Mouse (Mus musculus): ENCODE data around the gene Mapk13. TPM values are rescaled to one million over a fixed set of nuclear protein-coding genes. Genes with fewer than 3 reads are reported as not detected.
A peak's percentile ranks its signal among the peaks of the same experiment; 100 is the strongest.

Mapk13 gene
- total and polyA plus RNA-seq, 3 experiments, result 0.04 to 1.4 TPM; not detected in 1

DNA sequence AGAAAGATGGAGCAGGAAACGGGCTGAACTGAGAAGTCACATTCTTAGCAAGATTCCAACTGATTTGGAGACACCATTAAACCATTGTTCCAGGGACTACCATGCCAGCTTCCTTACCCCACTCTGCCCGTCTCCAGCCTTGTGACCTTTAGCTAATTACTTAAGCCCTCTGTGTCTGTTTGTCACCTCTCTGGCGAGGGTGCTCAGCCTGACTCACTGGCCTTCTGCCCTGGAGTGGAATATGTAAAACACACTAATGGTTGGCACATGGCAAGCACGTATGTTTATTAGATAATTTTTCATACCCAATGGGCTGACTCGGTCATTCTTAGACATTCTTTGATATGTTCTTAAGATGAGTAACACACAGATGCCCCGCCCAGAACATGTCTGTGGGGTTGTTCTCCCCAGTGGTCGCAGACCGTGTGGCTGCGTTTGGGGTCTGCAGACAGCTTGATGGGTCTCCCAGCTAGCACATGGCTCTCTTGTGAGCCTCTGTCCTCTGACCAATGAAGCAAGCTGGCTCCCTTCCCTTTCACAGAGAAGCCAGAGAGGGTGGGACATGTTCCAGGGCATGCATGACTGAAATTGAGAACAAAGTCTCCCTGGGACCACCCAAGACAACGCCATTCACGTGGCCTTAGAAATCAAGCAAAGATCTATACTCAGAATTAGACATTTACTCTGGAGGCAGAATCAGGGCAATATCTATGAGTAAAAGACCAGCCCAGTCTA lies 2.1 kb upstream of the Mapk13 start:
- TF ChIP-seq TBP (IDR thresholded peaks at IDR 0.05; ENCODE audit: low read depth, low read length) (no peak), RAD21 (IDR thresholded peaks at IDR 0.05; ENCODE audit: low read depth, low read length) (no peak), POLR2AphosphoS5 (IDR thresholded peaks at IDR 0.05; ENCODE audit: borderline replicate concordance, low read depth, low read length) (no peak), TCF12 (IDR thresholded peaks at IDR 0.05; ENCODE audit: low read depth, low read length) (no peak), MAZ (IDR thresholded peaks at IDR 0.05; ENCODE audit: low read depth, low read length) (no peak), EP300 (IDR thresholded peaks at IDR 0.05; ENCODE audit: low read depth in 1 of 2, low read length in 2 of 2) (no peak)
- Histone ChIP-seq H3K4me3 (ENCODE audit: control insufficient read depth in 1 of 2, insufficient read depth in 1 of 2, low read depth in 2 of 2, low read length in 2 of 2) (no peak overlapping the region), H3K79me2 (ENCODE audit: control insufficient read depth, insufficient read depth, low read length, poor library complexity) (no peaks in the 10 kb centered on the region), H3K9me3 (replicated peaks; ENCODE audit: insufficient read depth, low read length) (no peaks in the 10 kb centered on the region), H3K27me3 (ENCODE audit: control insufficient read depth in 1 of 2, insufficient read depth in 2 of 2, low read length in 2 of 2) (no peaks in the 10 kb centered on the region), H3K4me1 (ENCODE audit: control insufficient read depth in 1 of 2, insufficient read depth in 2 of 2, low read length in 2 of 2) (no peaks in the 10 kb centered on the region), H3K9ac (ENCODE audit: control insufficient read depth, low read depth, low read length, poor library complexity, severe bottlenecking) (no peak overlapping the region), H3K36me3 (ENCODE audit: control insufficient read depth in 1 of 2, insufficient read depth in 2 of 2, low read length in 2 of 2) (no peaks in the 10 kb centered on the region), H3K27ac (ENCODE audit: control insufficient read depth, low read depth, low read length) (no peak overlapping the region)
- DNase-seq (ENCODE audit: low read depth, low spot score), result no peak

DNA sequence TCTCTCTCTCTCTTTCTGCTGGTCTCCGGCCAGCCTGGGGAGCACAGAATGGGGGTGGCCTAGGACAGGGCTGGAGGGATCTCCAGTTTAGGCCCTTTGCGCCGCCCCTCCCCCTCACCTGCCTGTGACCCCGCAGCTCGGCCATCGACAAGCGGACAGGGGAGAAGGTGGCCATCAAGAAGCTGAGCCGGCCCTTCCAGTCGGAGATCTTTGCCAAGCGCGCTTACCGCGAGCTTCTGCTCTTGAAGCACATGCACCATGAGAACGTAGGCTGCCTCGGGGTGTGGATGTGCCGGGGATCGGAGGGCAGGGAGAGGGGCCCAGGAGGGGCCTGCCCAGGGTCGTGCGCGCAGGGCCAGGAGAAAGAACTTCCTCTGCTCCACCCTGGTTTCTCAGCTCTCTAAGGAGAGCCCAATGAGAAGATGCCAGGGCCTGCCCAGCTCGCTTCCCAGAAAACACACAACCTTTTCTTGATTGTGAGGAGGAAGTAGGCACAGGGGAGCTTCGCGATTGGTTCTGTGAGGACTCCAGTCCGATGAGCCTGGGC lies 851 bp downstream of the Mapk13 start:
- no peaks in the 10 kb centered on the region for H3K36me3 ChIP-seq (ENCODE audit: control insufficient read depth in 1 of 2, insufficient read depth in 2 of 2, low read length in 2 of 2)
- no peak overlapping the region for H3K27ac ChIP-seq (ENCODE audit: control insufficient read depth, low read depth, low read length)
- no peaks in the 10 kb centered on the region for H3K27me3 ChIP-seq (ENCODE audit: control insufficient read depth in 1 of 2, insufficient read depth in 2 of 2, low read length in 2 of 2)
- DNase-seq (ENCODE audit: low read depth, low spot score), result peak; percentile 67
- no peaks in the 10 kb centered on the region for H3K79me2 ChIP-seq (ENCODE audit: control insufficient read depth, insufficient read depth, low read length, poor library complexity)
- H3K9me3 ChIP-seq (replicated peaks; ENCODE audit: insufficient read depth, low read length), result no peaks in the 10 kb centered on the region
- H3K4me1 ChIP-seq (ENCODE audit: control insufficient read depth in 1 of 2, insufficient read depth in 2 of 2, low read length in 2 of 2), result no peaks in the 10 kb centered on the region
- H3K4me3 ChIP-seq (ENCODE audit: control insufficient read depth in 1 of 2, insufficient read depth in 1 of 2, low read depth in 2 of 2, low read length in 2 of 2), result peak overlapping the region; percentile 27 to 58; a peak in 3 of 4 replicates
- peak overlapping the region; percentile 74 for H3K9ac ChIP-seq (ENCODE audit: control insufficient read depth, low read depth, low read length, poor library complexity, severe bottlenecking)
- TF ChIP-seq TBP (IDR thresholded peaks at IDR 0.05; ENCODE audit: low read depth, low read length), result no peak
- TF ChIP-seq POLR2AphosphoS5 (IDR thresholded peaks at IDR 0.05; ENCODE audit: borderline replicate concordance, low read depth, low read length), result no peak
- peak; percentile 42; the same call in 1 of the 2 replicates for TF ChIP-seq MAX (IDR thresholded peaks at IDR 0.05; ENCODE audit: low read length)
- TF ChIP-seq POLR2A (IDR thresholded peaks at IDR 0.05; ENCODE audit: control insufficient read depth in 1 of 2, insufficient read depth in 1 of 2, low read depth in 1 of 2, low read length in 2 of 2, poor library complexity in 1 of 2), result peak; percentile 11 to 25; a peak in 1 of 4 replicates

DNA sequence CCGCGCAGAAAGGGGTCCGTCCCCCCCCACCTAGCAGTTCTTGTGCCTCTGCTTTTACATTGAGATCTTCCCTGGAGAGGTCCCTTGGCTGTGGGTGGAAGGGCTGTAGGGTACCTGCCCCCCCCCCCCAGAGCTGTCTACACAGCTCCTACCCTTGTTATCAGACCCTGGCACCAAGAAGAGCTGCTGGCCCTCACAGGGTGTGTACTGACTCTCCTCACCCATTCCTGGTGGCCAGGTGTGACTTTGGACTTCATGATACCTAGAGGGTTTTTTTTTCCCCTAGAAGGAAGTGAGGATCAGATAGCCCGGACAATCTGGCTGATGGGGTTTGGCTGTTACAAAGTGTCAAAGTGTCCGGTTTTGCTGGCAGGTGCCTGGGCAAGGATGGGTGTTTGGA lies 2.2 kb downstream of the Mapk13 start:
- Histone ChIP-seq H3K27ac (ENCODE audit: control insufficient read depth, low read depth, low read length) (no peak overlapping the region), H3K27me3 (ENCODE audit: control insufficient read depth in 1 of 2, insufficient read depth in 2 of 2, low read length in 2 of 2) (no peaks in the 10 kb centered on the region), H3K4me1 (ENCODE audit: control insufficient read depth in 1 of 2, insufficient read depth in 2 of 2, low read length in 2 of 2) (no peaks in the 10 kb centered on the region), H3K79me2 (ENCODE audit: control insufficient read depth, insufficient read depth, low read length, poor library complexity) (no peaks in the 10 kb centered on the region), H3K9ac (ENCODE audit: control insufficient read depth, low read depth, low read length, poor library complexity, severe bottlenecking) (no peak overlapping the region), H3K9me3 (replicated peaks; ENCODE audit: insufficient read depth, low read length) (no peaks in the 10 kb centered on the region), H3K4me3 (ENCODE audit: control insufficient read depth in 1 of 2, insufficient read depth in 1 of 2, low read depth in 2 of 2, low read length in 2 of 2) (no peak overlapping the region), H3K36me3 (ENCODE audit: control insufficient read depth in 1 of 2, insufficient read depth in 2 of 2, low read length in 2 of 2) (no peaks in the 10 kb centered on the region)
- no peak for TF ChIP-seq CHD2 (IDR thresholded peaks at IDR 0.05; ENCODE audit: low read length)
- no peak for TF ChIP-seq ZNF384 (IDR thresholded peaks at IDR 0.05; ENCODE audit: low read depth, low read length)
- no peak for TF ChIP-seq NRF1 (IDR thresholded peaks at IDR 0.05; ENCODE audit: insufficient read depth, low read depth, low read length, poor library complexity, severe bottlenecking)
- TF ChIP-seq MAZ (IDR thresholded peaks at IDR 0.05; ENCODE audit: low read depth, low read length), result no peak
- no peak for TF ChIP-seq GABPA (IDR thresholded peaks at IDR 0.05; ENCODE audit: low read depth, low read length)
- TF ChIP-seq USF2 (IDR thresholded peaks at IDR 0.05; ENCODE audit: borderline replicate concordance in 1 of 2, insufficient read depth in 1 of 2, low read depth in 1 of 2, low read length in 2 of 2), result no peak
- TF ChIP-seq ZKSCAN1 (IDR thresholded peaks at IDR 0.05; ENCODE audit: low read depth, low read length), result no peak
- DNase-seq (ENCODE audit: low read depth, low spot score), result no peak

All from MEL (cell line).